Mouse (Mus musculus) cerebellum, adult 2 months (tissue): Measurements from ENCODE around the gene Khk.

Experiments
- CTCF ChIP-seq: fragments of 200-500 bp; IDR thresholded peaks from 2 replicates; pipeline ENCODE4 v1.5.1; 2011; ENCODE audit warnings: low read depth, mild to moderate bottlenecking, control low read depth, low read length, moderate library complexity, borderline replicate concordance; ENCODE audit not compliant: insufficient read depth
- POLR2A ChIP-seq: fragments of 200-500 bp; IDR thresholded peaks from 2 replicates; pipeline ENCODE4 v1.6.1; 2011; ENCODE audit warnings: low read length, control low read depth, borderline replicate concordance; ENCODE audit not compliant: insufficient read depth

- TF ChIP-seq POLR2A (no peak), CTCF (no peak)
Measured at GRCm38 (mm10) chr5:30879347-30879943, 41.8 kb upstream of the Khk start.
